Mouse (Mus musculus): ENCODE data around the gene Ccl26. TPM values are rescaled to one million over a fixed set of nuclear protein-coding genes. Genes with fewer than 3 reads are reported as not detected.

Ccl26 gene
- polyA plus RNA-seq, 1 experiment from 2014 or later, result not detected

DNA sequence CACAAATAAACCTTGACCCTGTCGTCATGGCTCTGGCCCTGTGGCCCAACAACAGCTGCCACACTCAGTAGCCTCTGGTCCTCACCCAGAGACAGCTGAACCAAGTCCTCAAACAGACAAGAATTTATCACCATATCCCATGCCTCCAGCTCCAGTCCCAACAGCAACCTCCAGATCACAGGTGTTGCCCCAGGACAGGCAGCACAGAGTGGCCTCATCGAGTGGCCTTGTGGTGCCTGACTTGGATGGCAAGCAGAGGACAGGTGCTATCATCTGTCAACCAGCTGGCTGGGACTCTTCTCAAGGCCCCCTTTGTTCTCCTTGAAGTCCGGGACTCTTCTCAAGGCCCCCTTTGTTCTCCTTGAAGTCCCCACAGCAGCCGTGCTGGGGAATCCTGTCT, 50.2 kb downstream of the Ccl26 start:
- Histone ChIP-seq H3K4me2 (ENCODE audit: low read depth) (no peak overlapping the region), H3K4me3 (ENCODE audit: low read depth, low read length) (no peak overlapping the region), H3K27ac (ENCODE audit: low read depth, low read length) (no peak overlapping the region), H3K36me3 (ENCODE audit: control insufficient read depth, insufficient read depth, low read length) (no peaks in the 10 kb centered on the region), H3K9me3 (ENCODE audit: control insufficient read depth, low read length) (no peaks in the 10 kb centered on the region), H3K9ac (ENCODE audit: low read length) (no peak overlapping the region), H3K4me1 (ENCODE audit: control insufficient read depth, insufficient read depth, low read length) (no peaks in the 10 kb centered on the region; the same call in 1 of the 2 replicates), H3K27me3 (ENCODE audit: control insufficient read depth, insufficient read depth, low read length) (no peaks in the 10 kb centered on the region)
- no peak for ATAC-seq (ENCODE audit: insufficient read depth, low FRiP score, low TSS enrichment)
- 40% methylated on average over 4 of the region's 4 CpGs for WGBS
- no peak for DNase-seq (ENCODE audit: low spot score)

DNA sequence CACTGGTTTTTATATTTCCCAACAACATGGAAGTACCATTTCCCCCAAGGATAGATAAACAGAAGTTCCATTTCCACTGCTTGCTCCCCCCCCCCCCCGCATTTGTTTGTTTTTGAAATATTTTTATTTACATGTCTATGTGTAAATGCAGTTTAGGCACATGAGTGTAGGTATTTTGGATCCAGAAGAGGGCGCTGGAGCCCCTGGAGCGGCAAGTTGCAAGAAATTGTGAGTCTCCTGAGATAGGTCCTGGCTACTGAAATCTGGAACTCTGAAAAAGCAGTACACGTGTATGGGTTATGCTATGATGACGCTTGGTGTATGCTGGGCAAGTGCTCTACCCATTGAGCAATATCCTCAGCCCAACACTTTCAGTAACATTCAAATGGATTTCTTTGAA, 52.3 kb downstream of the Ccl26 start:
- no peak overlapping the region for H3K4me2 ChIP-seq (ENCODE audit: low read depth)
- H3K27me3 ChIP-seq (ENCODE audit: control insufficient read depth, insufficient read depth, low read length), result no peaks in the 10 kb centered on the region
- H3K9me3 ChIP-seq (ENCODE audit: control insufficient read depth, low read length), result no peaks in the 10 kb centered on the region
- H3K4me3 ChIP-seq (ENCODE audit: low read depth, low read length), result no peak overlapping the region
- peaks cover 2% of the 10 kb centered on the region; the same call in 1 of the 2 replicates for H3K4me1 ChIP-seq (ENCODE audit: control insufficient read depth, insufficient read depth, low read length)
- whole genome bisulfite sequencing, result 64% methylated on average over 5 of the region's 5 CpGs
- ATAC-seq (ENCODE audit: insufficient read depth, low FRiP score, low TSS enrichment), result no peak
- no peak overlapping the region for H3K27ac ChIP-seq (ENCODE audit: low read depth, low read length)
- no peaks in the 10 kb centered on the region for H3K36me3 ChIP-seq (ENCODE audit: control insufficient read depth, insufficient read depth, low read length)
- H3K9ac ChIP-seq (ENCODE audit: low read length), result no peak overlapping the region
- no peak for DNase-seq (ENCODE audit: low spot score)

Other genes starting within 250 kb of the Ccl26 start
- not detected in 2 replicates for gene Fkbp6, start 213.5 kb downstream of the Ccl26 start, polyA plus RNA-seq (2014; fragmentation: Nextera tagmentation; extraction: Ambion mirVana)
- gene Trim50, start 210.3 kb downstream of the Ccl26 start, polyA plus RNA-seq (2014; fragmentation: Nextera tagmentation; extraction: Ambion mirVana), result not detected in 2 replicates
- 30.3 and 30.5 TPM in 2 replicates for gene Nsun5, start 193.6 kb downstream of the Ccl26 start, polyA plus RNA-seq (2014; fragmentation: Nextera tagmentation; extraction: Ambion mirVana)
- 19.9 and 20.3 TPM in 2 replicates for gene Pom121, start 169.0 kb downstream of the Ccl26 start, polyA plus RNA-seq (2014; fragmentation: Nextera tagmentation; extraction: Ambion mirVana)
- 55.5 and 57.3 TPM in 2 replicates for gene Hip1, start 18.4 kb downstream of the Ccl26 start, polyA plus RNA-seq (2014; fragmentation: Nextera tagmentation; extraction: Ambion mirVana)
- gene Ccl24, start 9.5 kb upstream of the Ccl26 start, polyA plus RNA-seq (2014; fragmentation: Nextera tagmentation; extraction: Ambion mirVana), result 0.48 and 1.1 TPM in 2 replicates
- gene Rhbdd2, start 69.0 kb upstream of the Ccl26 start, polyA plus RNA-seq (2014; fragmentation: Nextera tagmentation; extraction: Ambion mirVana), result 63.7 and 66.6 TPM in 2 replicates
- gene Por, start 106.5 kb upstream of the Ccl26 start, polyA plus RNA-seq (2014; fragmentation: Nextera tagmentation; extraction: Ambion mirVana), result 87.3 and 93.9 TPM in 2 replicates
- gene Tmem120a, start 180.9 kb upstream of the Ccl26 start, polyA plus RNA-seq (2014; fragmentation: Nextera tagmentation; extraction: Ambion mirVana), result 59.4 and 63.0 TPM in 2 replicates
- gene Styxl1, start 214.8 kb upstream of the Ccl26 start, polyA plus RNA-seq (2014; fragmentation: Nextera tagmentation; extraction: Ambion mirVana), result 0.24 TPM in 1 of 2 replicates, not detected in the other
- gene Mdh2, start 214.9 kb upstream of the Ccl26 start, polyA plus RNA-seq (2014; fragmentation: Nextera tagmentation; extraction: Ambion mirVana), result 602 and 630 TPM in 2 replicates
- 22.9 and 25.5 TPM in 2 replicates for gene Srrm3, start 243.3 kb upstream of the Ccl26 start, polyA plus RNA-seq (2014; fragmentation: Nextera tagmentation; extraction: Ambion mirVana)